In genomic region chr5:73222397-73222796, GRCm38 (mm10) we compare ENCODE assay signal across 8 mouse cellular contexts. TPM values are rescaled to one million over a fixed set of nuclear protein-coding genes. Genes with fewer than 3 reads are reported as not detected.
DNase-seq lines count a peak whose midpoint lies in the region; ATAC-seq and TF ChIP-seq lines count a peak whose summit lies in the region.

No protein-coding gene starts in this region.

- no peak for TF ChIP-seq EP300 in heart, adult 2 months (IDR thresholded peaks at IDR 0.05; ENCODE audit: insufficient read depth, low read depth, low read length)
- no peak for TF ChIP-seq EP300 in liver, embryonic 14.5 days (IDR thresholded peaks at IDR 0.05; ENCODE audit: low read depth)
- no peak for TF ChIP-seq EP300 in liver, postnatal 0 days (IDR thresholded peaks at IDR 0.05; ENCODE audit: low read depth)

- H3K9me3 ChIP-seq in liver, embryonic 14.5 days (ENCODE audit: control insufficient read depth, low read length) = no peaks in the 10 kb centered on the region
- H3K9me3 ChIP-seq in liver, embryonic 12.5 days (replicated peaks) = no peaks in the 10 kb centered on the region
- H3K9me3 ChIP-seq in liver, postnatal 0 days (ENCODE audit: low read length) = no peaks in the 10 kb centered on the region

- ATAC-seq in liver, embryonic 14.5 days (ENCODE audit: insufficient read depth) = no peak
- ATAC-seq in liver, embryonic 12.5 days = no peak
- no peak for ATAC-seq in liver, postnatal 0 days

- H3K4me2 ChIP-seq in liver, embryonic 14.5 days (ENCODE audit: low read depth) = no peak overlapping the region
- no peak overlapping the region for H3K4me2 ChIP-seq in liver, embryonic 12.5 days
- H3K4me2 ChIP-seq in liver, postnatal 0 days (ENCODE audit: low read depth, low read length) = no peak overlapping the region

- no peak for DNase-seq in heart, adult 2 months
- DNase-seq in heart, postnatal 36 days = no peak
- DNase-seq in liver, embryonic 14.5 days (ENCODE audit: low read depth in 3 of 3, low spot score in 3 of 3) = no peak
- DNase-seq in MN1 (ENCODE audit: low spot score) = peak; percentile 37
- DNase-seq in liver, postnatal 0 days = peak; percentile 33
- DNase-seq in yolk sac, embryonic 10.5 days (ENCODE audit: low spot score) = no peak
- no peak for DNase-seq in right cerebral cortex, postnatal 25 days

- H3K79me2 ChIP-seq in heart, adult 2 months (replicated peaks; ENCODE audit: control insufficient read depth, insufficient read depth, low read length) = peaks cover 6% of the 10 kb centered on the region

- no peak overlapping the region for H3K27ac ChIP-seq in heart, adult 2 months
- no peak overlapping the region for H3K27ac ChIP-seq in liver, embryonic 14.5 days
- H3K27ac ChIP-seq in liver, embryonic 12.5 days = no peak overlapping the region
- H3K27ac ChIP-seq in liver, postnatal 0 days (ENCODE audit: low read depth) = no peak overlapping the region

- H3K27me3 ChIP-seq in heart, adult 2 months (ENCODE audit: control insufficient read depth, insufficient read depth, low read length) = no peaks in the 10 kb centered on the region
- no peaks in the 10 kb centered on the region for H3K27me3 ChIP-seq in liver, embryonic 14.5 days (ENCODE audit: control insufficient read depth, insufficient read depth, low read length)
- H3K27me3 ChIP-seq in liver, embryonic 12.5 days (replicated peaks) = no peaks in the 10 kb centered on the region
- no peaks in the 10 kb centered on the region for H3K27me3 ChIP-seq in liver, postnatal 0 days (ENCODE audit: insufficient read depth, low read length)

- no peak for TF ChIP-seq POLR2A in heart, adult 2 months (IDR thresholded peaks at IDR 0.05; ENCODE audit: insufficient read depth, low read depth, low read length)

- no peak overlapping the region for H3K4me3 ChIP-seq in heart, adult 2 months
- no peak overlapping the region for H3K4me3 ChIP-seq in liver, embryonic 14.5 days (ENCODE audit: insufficient read depth in 1 of 2, low read depth in 2 of 2, low read length in 2 of 2)
- H3K4me3 ChIP-seq in liver, embryonic 12.5 days = no peak overlapping the region
- no peak overlapping the region for H3K4me3 ChIP-seq in liver, postnatal 0 days (ENCODE audit: low read depth, low read length)

- WGBS in heart, adult 2 months = 41% methylated on average over 6 of the region's 6 CpGs
- WGBS in liver, embryonic 14.5 days (ENCODE audit: insufficient replicate concordance) = 52% methylated on average over 6 of the region's 6 CpGs
- 57% methylated on average over 6 of the region's 6 CpGs for WGBS in liver, embryonic 12.5 days (ENCODE audit: insufficient replicate concordance)
- WGBS in liver, postnatal 0 days (ENCODE audit: insufficient replicate concordance) = 56% methylated on average over 6 of the region's 6 CpGs

- TF ChIP-seq CTCF in heart, adult 2 months (IDR thresholded peaks at IDR 0.05) = peak; percentile 56
- TF ChIP-seq CTCF in liver, embryonic 14.5 days (IDR thresholded peaks at IDR 0.05; ENCODE audit: low read depth) = peak; percentile 42
- peak; percentile 57 for TF ChIP-seq CTCF in liver, postnatal 0 days (IDR thresholded peaks at IDR 0.05; ENCODE audit: low read depth)

- H3K9ac ChIP-seq in heart, adult 2 months (ENCODE audit: low read depth, low read length) = no peak overlapping the region
- no peak overlapping the region for H3K9ac ChIP-seq in liver, embryonic 14.5 days (replicated peaks)
- no peak overlapping the region for H3K9ac ChIP-seq in liver, embryonic 12.5 days
- no peak overlapping the region for H3K9ac ChIP-seq in liver, postnatal 0 days (replicated peaks)

- H3K36me3 ChIP-seq in heart, adult 2 months (ENCODE audit: control insufficient read depth, insufficient read depth, low read length) = peaks cover 3% of the 10 kb centered on the region
- no peaks in the 10 kb centered on the region for H3K36me3 ChIP-seq in liver, embryonic 14.5 days (replicated peaks; ENCODE audit: control insufficient read depth, insufficient read depth, low read depth)
- peaks cover 17% of the 10 kb centered on the region; the same call in 1 of the 2 replicates for H3K36me3 ChIP-seq in liver, embryonic 12.5 days
- H3K36me3 ChIP-seq in liver, postnatal 0 days (replicated peaks; ENCODE audit: insufficient read depth, low read length) = peaks cover 3% of the 10 kb centered on the region

- peaks cover 3% of the 10 kb centered on the region for H3K4me1 ChIP-seq in heart, adult 2 months (ENCODE audit: control insufficient read depth, insufficient read depth, low read length)
- H3K4me1 ChIP-seq in liver, embryonic 14.5 days (replicated peaks; ENCODE audit: control insufficient read depth in 2 of 2, insufficient read depth in 2 of 2, low read length in 1 of 2) = no peaks in the 10 kb centered on the region
- no peaks in the 10 kb centered on the region for H3K4me1 ChIP-seq in liver, embryonic 12.5 days
- H3K4me1 ChIP-seq in liver, postnatal 0 days (ENCODE audit: insufficient read depth) = no peaks in the 10 kb centered on the region

- intact Hi-C loops in heart, adult 2 months (cut with DNase I) = no loop called here
- intact Hi-C loops in heart, postnatal 36 days (cut with DNase I) = loop anchor here (5.0 kb wide), 1 partner anchor 35 kb away; the partner anchor contains the start of gene Fryl

RNA-seq across cellular contexts. Expression of gene Fryl, which starts 34.0 kb away (rescaled TPM):
- 10 to 100 TPM; 32.9 to 40.7 TPM for total RNA-seq in heart, adult 2 months (2021)
- 25.9 and 27.4 TPM in 2 replicates for polyA plus RNA-seq in heart, adult 2 months (2012; rRNA removed)
- total RNA-seq in heart, postnatal 36 days (2021) = 10 to 100 TPM; 37.6 to 45.2 TPM
- 15.4 and 22.1 TPM in 2 replicates for polyA plus RNA-seq in liver, embryonic 14.5 days (2012; rRNA removed)
- polyA plus RNA-seq in liver, embryonic 14.5 days (2014; fragmentation: Nextera tagmentation; extraction: Ambion mirVana) = 41.8 and 46.7 TPM in 2 replicates
- polyA plus RNA-seq in liver, embryonic 12.5 days (2016; fragmentation: Nextera tagmentation; extraction: Ambion mirVana) = 46.3 and 50.6 TPM in 2 replicates
- polyA plus RNA-seq in liver, postnatal 0 days (2015; fragmentation: Nextera tagmentation; extraction: Ambion mirVana) = 22.8 and 25.8 TPM in 2 replicates

Comparison
In these comparisons a context has a peak if more than half of its experiments do, and no peak if none do; other contexts are left out.
1. DNase-seq: peak in MN1 (single experiment) and liver, postnatal 0 days (single experiment); none in heart, adult 2 months (0 of 2), heart, postnatal 36 days (0 of 2), liver, embryonic 14.5 days (0 of 3), yolk sac, embryonic 10.5 days (single experiment) and right cerebral cortex, postnatal 25 days (single experiment).
2. Peak in every context shown above with its lines, with median percentiles within 50 percentile points of each other: CTCF ChIP-seq.